Mouse (Mus musculus) thymus, adult 2 months (tissue): ENCODE results near the gene Gm49405. TPM values are rescaled to one million over a fixed set of nuclear protein-coding genes. Genes with fewer than 3 reads are reported as not detected.
"Not testable (repeated sequence)": the region's sequence is repeated elsewhere in the genome, so short reads cannot be mapped to it uniquely, and the experiment has no call there.

Experiments used
- DNase-seq: peaks from one replicate; pipeline ENCODE4 v3.0.0; 2021
- H3K27ac ChIP-seq: fragments of 200-500 bp; 2 replicates; pipeline ENCODE4 v1.5.1; 2012; ENCODE audit warnings: low read length, control low read depth; ENCODE audit not compliant: control insufficient read depth, insufficient read depth
- H3K27me3 ChIP-seq: fragments of 200-500 bp; 2 replicates; pipeline ENCODE4 v1.6.1; 2012; ENCODE audit warnings: mild to moderate bottlenecking, low read length, moderate library complexity, mixed read lengths; ENCODE audit not compliant: control insufficient read depth, insufficient read depth
- H3K36me3 ChIP-seq: fragments of 200-500 bp; 2 replicates; pipeline ENCODE4 v1.6.1; 2012; ENCODE audit warnings: mild to moderate bottlenecking, low read length, moderate library complexity; ENCODE audit not compliant: control insufficient read depth, insufficient read depth
- H3K4me1 ChIP-seq: fragments of 200-500 bp; replicated peaks from 2 replicates; pipeline ENCODE4 v1.6.1; 2012; ENCODE audit warnings: low read length; ENCODE audit not compliant: control insufficient read depth, insufficient read depth
- H3K4me3 ChIP-seq: fragments of 200-500 bp; 2 replicates; pipeline ENCODE4 v1.5.1; 2012; ENCODE audit warnings: mild to moderate bottlenecking, low read length, control low read depth, moderate library complexity; ENCODE audit not compliant: control insufficient read depth, insufficient read depth
- CTCF ChIP-seq: fragments of 200-500 bp; IDR thresholded peaks from 2 replicates; pipeline ENCODE4 v1.5.1; 2012; ENCODE audit warnings: mild to moderate bottlenecking, control low read depth, low read length, moderate library complexity, borderline replicate concordance; ENCODE audit not compliant: control insufficient read depth, poor library complexity, insufficient read depth; ENCODE audit errors: extremely low read depth
- POLR2A ChIP-seq: fragments of 200-500 bp; IDR thresholded peaks from 2 replicates; pipeline ENCODE4 v1.6.1; 2012; ENCODE audit warnings: mild to moderate bottlenecking, low read length, control low read depth, moderate library complexity; ENCODE audit not compliant: control insufficient read depth, poor library complexity, insufficient read depth; ENCODE audit errors: extremely low read depth
- WGBS: fragments of 180-500 bp; shearing (Covaris S2); methylation state at CpG from one replicate; pipeline ENCODE4 v1.1.7; 2018; 5-methylcytosine and 5-hydroxymethylcytosine counted together
- polyA plus RNA-seq: library from polyadenylated mRNA; depleted of rRNA; stranded (reverse); fragments of >200 nt; gene quantifications from 2 replicates; pipeline ENCODE4 v1.2.3, GENCODE M21; 2012; rRNA removed

The Gm49405 gene
- polyA plus RNA-seq: 3.7 and 5.3 TPM in 2 replicates

- Histone ChIP-seq H3K27ac (peak within 1 kb of the TSS; percentile 10; the same call in 1 of the 2 replicates), H3K36me3 (no peaks in the 10 kb centered on the region), H3K4me1 (peaks cover 18% of the 10 kb centered on the region), H3K4me3 (peak within 1 kb of the TSS; percentile 91), H3K27me3 (no peaks in the 10 kb centered on the region)
- under 1% methylated on average over 64 of the region's 64 CpGs for WGBS
- peak; percentile 95 for DNase-seq
- TF ChIP-seq POLR2A (peak; percentile 98), CTCF (peak; percentile 69; the same call in 1 of the 2 replicates)
Observed at GRCm38 (mm10) chr19:4000119-4000900, at the start of gene Gm49405, which contains the start of gene Nudt8. Gm49405 (plus strand) TSS chr19:4000626. Nudt8 (plus strand) TSS chr19:4000580.

DNA sequence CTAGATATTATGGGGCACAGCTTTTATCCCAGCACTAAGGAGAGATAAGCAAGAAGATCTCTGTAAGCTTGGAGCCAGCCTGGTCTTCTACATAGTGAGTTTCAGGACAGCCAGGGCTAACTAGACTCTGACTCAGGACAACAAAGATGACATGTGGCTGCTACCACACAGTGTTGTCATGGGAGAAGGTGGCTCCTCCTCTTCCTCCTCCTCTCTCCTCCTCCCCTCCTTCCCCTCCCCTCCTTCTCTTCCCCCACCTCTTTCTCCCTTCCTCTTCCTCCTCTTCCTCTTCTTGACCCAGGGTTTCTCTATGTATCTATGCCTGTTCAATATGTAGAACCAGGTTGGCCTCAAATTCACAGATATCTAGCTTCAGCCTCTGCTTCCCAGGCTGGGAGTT, 49.0 kb upstream of the Gm49405 start:
- no peaks in the 10 kb centered on the region; the same call in 1 of the 2 replicates for H3K4me1 ChIP-seq
- H3K27me3 ChIP-seq: no peaks in the 10 kb centered on the region
- no peak overlapping the region for H3K4me3 ChIP-seq
- TF ChIP-seq CTCF (no peak), POLR2A (no peak)
- no peak for DNase-seq
- H3K36me3 ChIP-seq: no peaks in the 10 kb centered on the region
- H3K27ac ChIP-seq: no peak overlapping the region

DNA sequence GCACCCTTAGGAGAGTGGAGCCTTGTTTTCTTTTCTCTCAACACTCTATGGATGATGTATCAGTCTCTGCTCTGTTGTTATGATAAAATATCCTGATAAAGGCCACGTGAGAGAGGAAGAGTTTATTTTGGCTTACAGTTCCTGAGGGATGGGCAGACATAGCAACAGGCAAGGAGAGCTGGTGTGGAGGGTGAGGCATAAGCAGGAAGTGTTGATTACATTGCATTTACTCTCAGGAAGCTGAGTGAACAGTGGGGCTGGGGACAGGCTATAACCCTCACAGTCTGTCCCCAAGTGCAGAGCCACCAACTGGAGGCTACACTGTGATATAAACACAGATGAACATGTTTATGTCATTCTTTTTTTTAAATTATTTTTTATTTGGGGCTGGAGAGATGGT, 48.3 kb upstream of the Gm49405 start:
- Histone ChIP-seq H3K4me3 (no peak overlapping the region), H3K27me3 (no peaks in the 10 kb centered on the region), H3K36me3 (no peaks in the 10 kb centered on the region), H3K27ac (no peak overlapping the region), H3K4me1 (no peaks in the 10 kb centered on the region)
- 85% methylated on average over 1 of the region's 1 CpGs for whole genome bisulfite sequencing
- TF ChIP-seq POLR2A (no peak), CTCF (no peak)
- DNase-seq: no peak

- 84% methylated on average over 3 of the region's 3 CpGs for WGBS
- no peaks in the 10 kb centered on the region for H3K4me1 ChIP-seq
- DNase-seq: no peak
Observed at GRCm38 (mm10) chr19:3955033-3955432, 45.4 kb upstream of the Gm49405 start.

DNA sequence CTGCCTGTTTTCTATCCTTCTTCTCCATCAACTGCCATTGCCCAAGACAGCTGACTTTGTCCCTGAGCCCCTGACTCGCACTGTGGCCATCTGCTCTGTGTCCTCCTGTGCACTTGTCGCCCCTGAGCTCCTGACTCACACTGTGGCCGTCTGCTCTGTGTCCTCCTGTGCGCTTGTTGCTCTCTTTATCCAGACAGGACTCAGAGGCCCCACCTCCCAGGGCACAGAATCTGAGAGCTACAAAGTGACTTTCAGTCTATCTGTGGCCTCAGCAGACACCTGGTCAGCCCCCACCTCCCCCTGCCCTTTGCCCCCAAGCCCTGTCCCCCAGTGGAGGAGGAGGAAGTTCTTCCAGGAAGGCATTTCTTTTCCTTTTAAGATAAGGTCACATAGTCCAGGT, 44.6 kb upstream of the Gm49405 start:
- no peaks in the 10 kb centered on the region for H3K4me1 ChIP-seq
- WGBS: 92% methylated on average over 4 of the region's 4 CpGs
- no peak for TF ChIP-seq CTCF
- TF ChIP-seq POLR2A: no peak
- no peak overlapping the region for H3K27ac ChIP-seq
- no peak overlapping the region for H3K4me3 ChIP-seq
- no peaks in the 10 kb centered on the region for H3K36me3 ChIP-seq
- H3K27me3 ChIP-seq: no peaks in the 10 kb centered on the region
- no peak for DNase-seq

More at GRCm38 (mm10) chr19:3955033-3955432, 45.4 kb upstream of the Gm49405 start:
- TF ChIP-seq CTCF (no peak), POLR2A (no peak)
- H3K4me3 ChIP-seq: no peak overlapping the region
- H3K27me3 ChIP-seq: no peaks in the 10 kb centered on the region
- no peak overlapping the region for H3K27ac ChIP-seq
- no peaks in the 10 kb centered on the region for H3K36me3 ChIP-seq

DNA sequence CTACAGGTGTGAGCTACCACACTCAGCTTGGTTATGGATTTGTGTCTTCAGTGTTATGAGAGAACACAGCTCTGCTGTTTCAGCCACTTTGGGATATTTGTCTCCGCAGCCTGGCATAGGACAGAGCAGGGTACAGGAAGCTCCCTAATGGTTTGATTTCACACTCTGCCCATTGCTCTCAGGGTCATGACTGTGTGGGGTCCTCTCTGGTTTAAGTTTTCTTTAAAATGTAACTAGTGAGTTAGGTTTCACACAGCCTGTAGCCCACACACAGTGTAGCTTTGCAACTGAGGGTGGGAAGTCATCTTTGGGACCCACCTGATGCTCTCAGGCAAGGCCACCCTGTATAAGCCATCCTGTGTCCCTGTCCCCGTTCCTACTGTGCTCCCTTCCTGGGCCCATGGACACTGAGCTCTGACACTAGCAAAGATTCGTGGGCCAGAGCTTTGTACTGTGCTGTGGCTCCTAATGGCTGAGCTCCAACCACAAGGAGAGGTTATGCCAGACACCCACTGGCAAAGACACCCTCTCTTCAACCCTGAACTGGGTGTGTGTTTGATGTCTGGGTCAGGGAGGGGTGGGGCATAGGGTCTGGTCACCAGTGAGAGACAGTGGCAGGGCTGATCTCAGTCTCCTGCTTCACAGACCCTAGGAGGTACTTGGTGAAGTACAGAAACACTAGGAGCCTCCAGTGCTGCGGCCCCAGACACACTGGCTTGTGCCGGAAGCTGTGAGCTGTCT, 43.0 kb upstream of the Gm49405 start:
- H3K27ac ChIP-seq: not testable (repeated sequence)
- WGBS: 91% methylated on average over 5 of the region's 5 CpGs

More for the DNA sequence above, 43.0 kb upstream of the Gm49405 start:
- not testable (repeated sequence) for H3K27me3 ChIP-seq, DNase-seq, H3K4me1 ChIP-seq, H3K4me3 ChIP-seq, H3K36me3 ChIP-seq
